Mouse (Mus musculus) lung, postnatal 0 days (tissue): ENCODE measurements at regions not wholly inside any gene's neighbourhood (a gene's known extent, or its start where the extent isn't known, plus 50 kb on each side); places are given as distances from the start of the nearest gene placed in this dataset.
"Not testable (repeated sequence)": the region's sequence is repeated elsewhere in the genome, so short reads cannot be mapped to it uniquely, and the experiment has no call there.

Source experiments
- ATAC-seq: fragments of 200-750 bp; cut with Nextera tagmentation; 2 replicates; pipeline ENCODE4 v1.8.0; 2017; ENCODE audit warnings: moderate library complexity
- DNase-seq: peaks from one replicate; pipeline ENCODE4 v3.0.0-alpha.2; 2016; ENCODE audit warnings: low spot score
- H3K27ac ChIP-seq: fragments of 300-500 bp; sonication (generic); 2 replicates; pipeline ENCODE4 v1.5.1; 2014; ENCODE audit warnings: antibody characterized with exemption, mild to moderate bottlenecking, low read length, mixed read lengths
- H3K27me3 ChIP-seq: fragments of 300-500 bp; sonication (generic); replicated peaks from 2 replicates; pipeline ENCODE4 v1.6.1; 2014; ENCODE audit warnings: low read length, mixed read lengths; ENCODE audit not compliant: insufficient read depth
- H3K36me3 ChIP-seq: fragments of 300-500 bp; sonication (generic); 2 replicates; pipeline ENCODE4 v1.6.1; 2014; ENCODE audit warnings: low read length, mixed read lengths; ENCODE audit not compliant: insufficient read depth
- H3K4me1 ChIP-seq: fragments of 300-500 bp; sonication (generic); 2 replicates; pipeline ENCODE4 v1.6.1; 2014; ENCODE audit warnings: antibody characterized with exemption, low read depth, low read length, mixed read lengths; ENCODE audit not compliant: insufficient read depth
- H3K4me2 ChIP-seq: fragments of 300-500 bp; sonication (generic); replicated peaks from 2 replicates; pipeline ENCODE4 v1.6.1; 2014; ENCODE audit warnings: low read depth, mild to moderate bottlenecking, low read length, moderate library complexity, mixed read lengths
- H3K4me3 ChIP-seq: fragments of 300-500 bp; sonication (generic); 2 replicates; pipeline ENCODE4 v1.5.1; 2014; ENCODE audit warnings: low read depth, low read length
- H3K9ac ChIP-seq: fragments of 300-500 bp; sonication (generic); replicated peaks from 2 replicates; pipeline ENCODE4 v1.6.1; 2014; ENCODE audit warnings: low read depth, mild to moderate bottlenecking
- H3K9me3 ChIP-seq: fragments of 300-500 bp; sonication (generic); 2 replicates; pipeline ENCODE4 v1.6.1; 2016; ENCODE audit warnings: low read length, mixed read lengths
- CTCF ChIP-seq: IDR thresholded peaks from 2 replicates; pipeline ENCODE4 v1.5.1; 2016; ENCODE audit warnings: antibody characterized with exemption, mild to moderate bottlenecking
- EP300 ChIP-seq: IDR thresholded peaks from 2 replicates; pipeline ENCODE4 v1.6.1; 2016; ENCODE audit warnings: antibody characterized with exemption, mild to moderate bottlenecking, control low read depth
- WGBS: fragments of 180-500 bp; shearing (Covaris S2); extraction: QIAGEN DNeasy Blood & Tissue Kit; methylation state at CpG from one replicate; pipeline ENCODE4 v1.1.7; 2014; 5-methylcytosine and 5-hydroxymethylcytosine counted together

DNA sequence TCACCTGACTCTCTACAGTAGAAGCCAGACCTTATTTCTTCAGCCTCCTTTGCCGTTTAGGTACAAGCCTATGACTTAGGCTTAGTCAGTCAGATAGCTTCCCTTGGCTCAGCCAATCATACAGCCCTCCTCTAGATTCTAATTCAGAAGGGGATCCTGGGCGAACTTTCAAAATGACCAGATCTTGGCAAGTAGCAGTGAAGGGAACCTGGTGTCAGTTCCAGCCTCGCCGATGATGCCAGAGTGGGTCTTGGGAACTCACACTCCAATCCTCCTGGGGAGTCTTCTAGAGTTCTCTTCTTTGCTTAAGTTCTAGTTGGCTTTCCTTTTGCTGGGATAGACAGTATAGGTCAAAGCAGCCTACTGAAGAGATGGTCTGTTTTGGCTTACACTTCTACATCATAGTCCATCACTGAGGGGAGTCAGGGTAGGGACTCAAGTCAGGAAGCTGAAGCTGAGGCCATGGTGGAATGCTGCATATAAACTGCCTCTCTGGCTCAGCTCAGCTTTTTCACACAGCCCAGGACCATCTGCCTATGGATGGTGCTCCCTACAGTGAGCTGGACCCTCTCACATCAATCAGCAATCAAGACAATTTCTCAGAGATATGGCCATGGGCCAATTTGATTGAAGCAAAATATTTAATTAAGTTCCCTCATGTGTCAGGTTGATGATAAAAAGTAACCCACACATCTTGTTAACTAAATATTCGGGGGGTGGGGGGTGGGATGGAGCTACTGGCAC is 94.7 kb upstream of the Btbd11 start:
- H3K36me3 ChIP-seq = no peaks in the 10 kb centered on the region
- TF ChIP-seq CTCF = no peak
- no peak for TF ChIP-seq EP300
- H3K27me3 ChIP-seq = no peaks in the 10 kb centered on the region
- H3K9ac ChIP-seq = no peak overlapping the region
- no peak for DNase-seq
- no peaks in the 10 kb centered on the region for H3K9me3 ChIP-seq
- H3K4me1 ChIP-seq = no peaks in the 10 kb centered on the region
- no peak overlapping the region for H3K4me3 ChIP-seq
- WGBS = 75% methylated on average over 5 of the region's 5 CpGs
- no peak overlapping the region for H3K4me2 ChIP-seq
- H3K27ac ChIP-seq = no peak overlapping the region
- ATAC-seq = no peak

- DNase-seq (no peak), ATAC-seq (no peak)
- H3K9ac ChIP-seq = no peak overlapping the region
- H3K27me3 ChIP-seq = no peaks in the 10 kb centered on the region
- H3K9me3 ChIP-seq = no peaks in the 10 kb centered on the region
- H3K27ac ChIP-seq = no peak overlapping the region
- H3K36me3 ChIP-seq = no peaks in the 10 kb centered on the region
- TF ChIP-seq CTCF (no peak), EP300 (no peak)
- 89% methylated on average over 2 of the region's 2 CpGs for WGBS
- H3K4me3 ChIP-seq = no peak overlapping the region
- no peak overlapping the region for H3K4me2 ChIP-seq
- no peaks in the 10 kb centered on the region for H3K4me1 ChIP-seq
Observed at GRCm38 (mm10) chr10:85292477-85292855, 94.1 kb upstream of the Btbd11 start.

GRCm38 (mm10) chr10:85293071-85293783 is 93.4 kb upstream of the Btbd11 start:
- Histone ChIP-seq H3K27ac (no peak overlapping the region), H3K9me3 (no peaks in the 10 kb centered on the region), H3K4me3 (no peak overlapping the region), H3K36me3 (no peaks in the 10 kb centered on the region), H3K4me2 (no peak overlapping the region), H3K9ac (no peak overlapping the region), H3K27me3 (no peaks in the 10 kb centered on the region), H3K4me1 (no peaks in the 10 kb centered on the region)
- ATAC-seq (no peak), DNase-seq (no peak)
- no peak for TF ChIP-seq CTCF
- TF ChIP-seq EP300 = no peak
- WGBS = 65% methylated on average over 9 of the region's 9 CpGs

DNA sequence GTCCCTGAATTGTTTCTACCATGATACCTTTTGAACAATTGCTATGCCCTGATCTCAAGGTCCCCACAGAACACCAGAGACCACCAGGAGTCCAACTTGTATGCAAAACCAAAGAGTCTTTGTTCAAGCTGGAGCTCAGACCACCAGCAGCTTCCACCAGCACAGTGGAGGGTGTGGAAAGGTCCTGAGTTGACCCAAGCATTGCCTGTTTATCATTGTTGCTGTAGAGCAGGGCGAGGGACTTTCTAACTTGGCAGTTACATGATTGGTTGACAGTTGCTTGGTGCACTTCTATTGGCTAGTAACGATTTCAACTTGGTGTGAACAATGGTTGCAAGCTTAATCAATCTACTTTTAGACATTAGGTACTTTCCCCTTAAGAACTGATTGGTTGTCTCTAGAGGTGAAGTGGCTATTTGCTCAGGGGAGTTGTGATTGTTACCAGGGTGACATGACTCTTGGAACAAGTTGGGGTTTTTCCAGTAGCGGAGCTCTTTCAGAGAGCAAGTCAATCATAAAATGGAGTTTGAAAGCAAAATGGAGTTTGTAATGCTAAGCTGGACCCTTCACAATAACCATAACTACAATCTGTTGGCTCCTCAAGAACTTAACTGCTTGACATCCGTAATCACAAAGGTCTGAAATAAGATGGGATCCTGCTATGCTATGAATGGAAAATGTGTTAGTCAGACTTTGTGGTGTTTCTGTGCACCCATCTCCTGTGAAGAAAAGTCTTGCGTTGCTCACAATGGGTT is 91.3 kb upstream of the Btbd11 start:
- H3K4me3 ChIP-seq = no peak overlapping the region
- DNase-seq = no peak
- H3K4me2 ChIP-seq = no peak overlapping the region
- no peak for TF ChIP-seq EP300
- no peak for TF ChIP-seq CTCF
- 57% methylated on average over 5 of the region's 5 CpGs for WGBS
- H3K9ac ChIP-seq = no peak overlapping the region
- no peak for ATAC-seq
- no peaks in the 10 kb centered on the region for H3K4me1 ChIP-seq
- no peaks in the 10 kb centered on the region for H3K36me3 ChIP-seq
- H3K9me3 ChIP-seq = no peaks in the 10 kb centered on the region
- H3K27me3 ChIP-seq = no peaks in the 10 kb centered on the region
- no peak overlapping the region for H3K27ac ChIP-seq

DNA sequence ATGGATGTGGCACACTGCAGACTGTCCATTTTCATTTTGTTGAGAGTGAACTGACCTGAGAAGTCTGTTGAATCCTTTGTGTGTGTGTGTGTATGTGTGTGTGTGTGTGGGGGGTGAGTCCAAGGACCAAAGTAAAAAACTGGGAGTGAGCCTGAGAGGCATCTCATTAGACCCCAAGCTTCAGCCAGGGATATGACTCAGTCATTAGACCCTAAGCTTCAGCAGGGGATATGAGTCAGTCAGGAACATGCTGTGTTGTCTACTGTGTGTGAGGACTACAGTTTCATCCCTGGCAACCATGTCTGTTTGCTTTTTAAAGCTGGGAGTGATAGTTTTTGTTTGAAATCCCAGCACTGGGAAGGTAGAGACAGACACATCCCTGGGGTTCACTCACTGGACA is 74.8 kb upstream of the Btbd11 start:
- DNase-seq = no peak
- Histone ChIP-seq H3K27ac (no peak overlapping the region), H3K4me2 (no peak overlapping the region), H3K4me1 (no peaks in the 10 kb centered on the region), H3K9me3 (no peaks in the 10 kb centered on the region), H3K4me3 (no peak overlapping the region), H3K9ac (no peak overlapping the region), H3K27me3 (no peaks in the 10 kb centered on the region), H3K36me3 (no peaks in the 10 kb centered on the region)
- TF ChIP-seq EP300 (no peak), CTCF (no peak)
- ATAC-seq = no peak

- WGBS = 92% methylated on average over 10 of the region's 10 CpGs
- H3K36me3 ChIP-seq, H3K9ac ChIP-seq, H3K9me3 ChIP-seq, DNase-seq, H3K4me3 ChIP-seq, H3K27me3 ChIP-seq, H3K4me1 ChIP-seq, H3K4me2 ChIP-seq, ATAC-seq, H3K27ac ChIP-seq: not testable (repeated sequence)
Observed at GRCm38 (mm10) chr10:85313331-85313730, 73.3 kb upstream of the Btbd11 start.
